Mouse (Mus musculus) E14TG2a.4 (cell line): ENCODE measurements around the gene Dph2.

ENCODE experiments used
- H3K27me3 ChIP-seq: 2 replicates; pipeline ENCODE4 v1.6.1; 2014; ENCODE audit warnings: low read length, control low read depth; ENCODE audit not compliant: insufficient read depth
- H3K36me3 ChIP-seq: 2 replicates; pipeline ENCODE4 v1.6.1; 2014; ENCODE audit warnings: low read length, control low read depth; ENCODE audit not compliant: insufficient read depth
- H3K4me1 ChIP-seq: replicated peaks from 2 replicates; pipeline ENCODE4 v1.6.1; 2014; ENCODE audit warnings: low read depth, low read length, control low read depth
- H3K4me3 ChIP-seq: replicated peaks from 2 replicates; pipeline ENCODE4 v1.5.1; 2014; ENCODE audit warnings: mild to moderate bottlenecking, low read length
- H3K9me3 ChIP-seq: 2 replicates; pipeline ENCODE4 v1.6.1; 2014; ENCODE audit warnings: low read length, control low read depth
- CTCF ChIP-seq: conservative IDR thresholded peaks from 2 replicates; pipeline ENCODE4 v1.5.1; 2014; ENCODE audit warnings: low read length
- NANOG ChIP-seq: IDR thresholded peaks from 2 replicates; pipeline ENCODE4 v1.6.1; 2014; ENCODE audit warnings: borderline replicate concordance, low read length, mixed read lengths
- POU5F1 ChIP-seq: IDR thresholded peaks from 2 replicates; pipeline ENCODE4 v1.6.1; 2014; ENCODE audit warnings: low read length, borderline replicate concordance

The Dph2 gene

DNA sequence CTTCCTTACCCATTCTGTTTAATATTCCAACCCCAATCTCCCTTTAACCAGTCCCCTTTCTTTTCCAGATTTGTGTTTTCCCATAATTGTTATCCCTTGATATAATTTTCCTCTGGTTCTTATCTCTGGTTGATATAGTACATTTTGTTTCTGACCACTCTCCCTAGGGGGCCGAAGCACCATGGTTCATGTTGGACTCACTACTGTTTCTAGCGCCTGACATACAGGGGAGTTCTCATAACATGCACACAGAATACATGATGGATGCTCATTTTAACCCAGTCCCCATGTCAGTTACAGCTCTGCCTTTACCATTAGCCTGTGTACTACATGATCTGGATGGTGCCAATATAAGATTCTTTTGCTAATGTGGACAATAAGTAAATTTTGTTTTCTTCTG lies 3.9 kb downstream of the Dph2 start:
- peaks cover 59% of the 10 kb centered on the region for H3K4me1 ChIP-seq
- TF ChIP-seq POU5F1 (no peak), CTCF (no peak), NANOG (no peak)
- H3K27me3 ChIP-seq = peaks cover 11% of the 10 kb centered on the region
- peak overlapping the region; percentile 98; the same call in 1 of the 2 replicates for H3K4me3 ChIP-seq
- no peaks in the 10 kb centered on the region for H3K9me3 ChIP-seq
- H3K36me3 ChIP-seq = peaks cover 59% of the 10 kb centered on the region

DNA sequence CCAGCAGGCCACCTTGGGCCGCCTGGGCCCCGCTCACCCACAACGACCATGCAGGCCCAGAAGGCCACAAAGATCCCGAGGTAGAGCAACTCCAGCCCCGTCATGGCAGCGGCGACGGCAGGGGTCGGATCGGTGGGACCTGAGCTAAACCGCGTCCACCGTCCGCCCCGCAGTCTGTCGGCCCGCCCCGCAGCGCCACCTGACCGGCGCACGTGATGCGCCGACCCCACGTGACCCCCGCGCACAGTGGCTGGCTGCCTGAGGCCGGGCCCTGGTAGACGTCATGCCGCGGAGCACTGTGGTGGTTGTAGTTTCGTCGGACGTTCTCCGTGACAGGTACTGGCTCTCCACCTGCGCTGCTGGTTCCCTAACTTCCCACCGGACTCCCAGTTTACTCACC lies 4.7 kb downstream of the Dph2 start, which contains the start of gene Atp6v0b:
Gene Atp6v0b, minus strand, starts transcription at position 201 of the 400 bp plus-strand sequence.
- peaks cover 17% of the 10 kb centered on the region for H3K27me3 ChIP-seq
- peaks cover 59% of the 10 kb centered on the region for H3K36me3 ChIP-seq
- peak within 1 kb of the TSS; percentile 98 for H3K4me3 ChIP-seq
- TF ChIP-seq POU5F1 (no peak), CTCF (no peak), NANOG (no peak)
- H3K9me3 ChIP-seq = no peaks in the 10 kb centered on the region
- H3K4me1 ChIP-seq = peaks cover 59% of the 10 kb centered on the region

DNA sequence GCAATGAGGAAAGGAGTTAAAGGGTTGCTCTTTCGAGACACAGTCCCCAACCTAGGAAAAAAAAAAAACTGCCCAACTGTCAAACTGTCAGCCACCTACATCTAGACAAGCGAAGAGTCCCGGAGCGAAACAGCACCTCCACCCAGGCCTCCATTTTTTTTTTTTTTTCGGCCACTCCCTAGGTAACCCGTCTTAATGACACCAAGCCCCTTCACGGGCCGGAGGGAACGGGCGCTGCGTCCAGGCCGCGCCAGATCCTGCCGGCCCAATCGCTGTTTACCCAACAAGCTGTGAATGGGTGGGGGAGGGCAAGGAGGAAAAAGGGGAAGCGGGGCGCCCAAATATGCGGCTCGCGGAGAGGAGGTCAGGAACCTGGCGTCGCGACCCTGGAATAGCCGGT lies 5.2 kb downstream of the Dph2 start:
- Histone ChIP-seq H3K4me3 (peak overlapping the region; percentile 98), H3K4me1 (peaks cover 61% of the 10 kb centered on the region), H3K9me3 (no peaks in the 10 kb centered on the region), H3K27me3 (peaks cover 22% of the 10 kb centered on the region), H3K36me3 (peaks cover 59% of the 10 kb centered on the region)
- no peak for TF ChIP-seq NANOG
- TF ChIP-seq POU5F1 = no peak
- no peak for TF ChIP-seq CTCF

DNA sequence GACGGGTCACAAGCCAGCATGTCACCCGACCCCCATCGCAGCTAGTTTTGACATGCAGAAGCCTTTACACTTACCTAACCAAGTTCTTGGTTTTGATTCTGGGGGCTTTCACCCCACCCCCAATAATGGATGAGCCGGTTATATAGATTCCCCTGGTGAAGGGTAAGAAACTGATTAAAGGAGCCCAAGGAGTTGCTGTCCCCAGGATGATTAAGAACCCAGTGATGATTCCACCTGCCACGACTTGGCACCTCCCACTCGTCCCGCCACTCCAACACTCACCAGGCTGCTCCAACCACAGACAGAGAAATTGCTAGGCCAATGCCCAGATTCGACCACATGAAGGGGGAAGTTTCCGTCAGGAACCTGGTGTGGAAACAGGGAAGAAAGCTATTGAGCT lies 5.8 kb downstream of the Dph2 start:
- Histone ChIP-seq H3K36me3 (peaks cover 57% of the 10 kb centered on the region), H3K9me3 (no peaks in the 10 kb centered on the region), H3K4me1 (peaks cover 64% of the 10 kb centered on the region), H3K4me3 (peak overlapping the region; percentile 98), H3K27me3 (peaks cover 28% of the 10 kb centered on the region)
- TF ChIP-seq NANOG = no peak
- TF ChIP-seq POU5F1 = no peak
- no peak for TF ChIP-seq CTCF

DNA sequence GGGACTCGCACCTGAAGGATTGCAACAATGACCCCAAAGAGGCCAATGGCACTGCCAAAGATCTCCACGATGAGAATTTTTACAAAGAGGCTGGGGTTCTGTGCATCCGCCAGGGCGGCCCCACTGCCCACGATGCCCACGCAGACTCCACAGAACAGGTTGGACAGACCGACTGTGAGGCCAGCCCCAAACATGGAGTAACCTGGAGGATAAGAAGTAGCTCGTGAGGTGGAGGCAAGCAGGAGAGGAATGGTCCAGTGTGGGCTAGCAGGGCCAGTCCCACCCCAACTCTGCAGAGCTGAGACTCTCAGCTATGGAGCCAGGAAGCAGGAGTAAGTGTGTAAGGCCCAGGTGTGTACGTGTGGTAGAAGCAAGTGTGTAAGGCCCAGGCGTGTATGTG lies 6.7 kb downstream of the Dph2 start:
- TF ChIP-seq POU5F1 (no peak), NANOG (no peak), CTCF (no peak)
- no peak overlapping the region for H3K4me3 ChIP-seq
- H3K9me3 ChIP-seq = no peaks in the 10 kb centered on the region
- H3K36me3 ChIP-seq = peaks cover 54% of the 10 kb centered on the region
- peaks cover 60% of the 10 kb centered on the region for H3K4me1 ChIP-seq
- peaks cover 37% of the 10 kb centered on the region for H3K27me3 ChIP-seq

- Histone ChIP-seq H3K4me3 (peak overlapping the region; percentile 90), H3K27me3 (peaks cover 41% of the 10 kb centered on the region), H3K4me1 (peaks cover 51% of the 10 kb centered on the region), H3K9me3 (no peaks in the 10 kb centered on the region), H3K36me3 (peaks cover 49% of the 10 kb centered on the region)
- TF ChIP-seq NANOG = no peak
- no peak for TF ChIP-seq CTCF
- TF ChIP-seq POU5F1 = no peak
These were observed 7.7 kb downstream of the Dph2 start for GRCm38 (mm10) chr4:117884146-117884545.

DNA sequence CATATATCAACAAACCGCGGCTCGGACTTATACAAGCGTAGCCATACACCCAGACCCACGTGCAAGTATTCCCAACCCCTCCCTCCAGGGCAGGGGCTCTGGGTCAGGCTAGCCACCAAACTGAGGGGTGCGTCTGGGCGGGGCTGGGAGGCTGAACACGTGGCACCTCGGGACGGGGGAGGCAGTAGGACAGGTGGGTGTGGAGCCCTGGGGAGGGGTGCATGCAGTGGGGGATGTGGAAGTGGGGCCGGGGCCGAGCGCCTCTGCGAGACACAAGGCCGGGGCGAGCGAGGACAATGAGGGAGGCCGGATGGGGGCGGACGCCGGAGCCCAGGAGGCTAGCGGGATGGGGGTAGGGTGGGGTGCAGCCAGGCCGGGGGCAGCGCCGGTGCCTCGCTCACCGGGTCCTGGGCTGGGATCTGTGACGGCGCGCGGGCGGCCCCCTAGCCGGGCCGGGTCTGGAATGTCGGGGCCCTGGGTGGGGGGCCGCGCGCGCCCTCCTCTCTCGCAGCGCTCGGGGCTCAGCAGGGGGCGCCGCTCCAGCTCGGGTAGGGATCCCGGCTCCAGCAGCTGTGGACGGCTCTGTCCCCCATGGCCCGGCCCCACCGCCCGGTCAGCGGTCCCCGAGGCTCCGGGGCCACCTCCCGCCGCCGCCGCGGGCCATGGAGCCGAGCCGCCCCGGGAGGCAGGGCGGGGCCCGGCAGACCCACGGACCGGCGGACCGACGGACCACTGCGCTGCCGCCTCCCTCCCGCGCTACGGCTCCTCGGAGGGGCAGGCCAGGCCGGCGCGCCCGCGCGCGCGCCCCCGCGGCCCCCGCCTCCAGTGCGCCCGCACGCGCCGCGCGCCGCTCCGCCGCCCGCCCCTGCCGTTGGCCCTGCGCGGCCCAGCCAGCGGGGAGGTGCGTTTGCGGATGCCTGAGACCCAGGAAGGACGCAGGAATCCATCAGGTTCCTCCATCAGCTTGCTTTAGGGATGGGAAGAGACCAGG lies 8.8 kb downstream of the Dph2 start, which contains the start of gene B4galt2:
Gene B4galt2, minus strand, starts transcription at position 787 of the 991 bp plus-strand sequence.
- peak within 1 kb of the TSS; percentile 90 for H3K4me3 ChIP-seq
- H3K9me3 ChIP-seq = no peaks in the 10 kb centered on the region
- H3K36me3 ChIP-seq = peaks cover 38% of the 10 kb centered on the region
- peaks cover 47% of the 10 kb centered on the region for H3K27me3 ChIP-seq
- TF ChIP-seq NANOG (no peak), CTCF (no peak), POU5F1 (no peak)
- peaks cover 58% of the 10 kb centered on the region for H3K4me1 ChIP-seq

- H3K4me1 ChIP-seq = peaks cover 34% of the 10 kb centered on the region
- H3K36me3 ChIP-seq = peaks cover 26% of the 10 kb centered on the region
- H3K27me3 ChIP-seq = peaks cover 46% of the 10 kb centered on the region
- H3K9me3 ChIP-seq = no peaks in the 10 kb centered on the region
- no peak overlapping the region for H3K4me3 ChIP-seq
- TF ChIP-seq POU5F1 (no peak), NANOG (no peak), CTCF (no peak)
These were observed 13.1 kb downstream of the Dph2 start for GRCm38 (mm10) chr4:117878703-117879102.

- H3K9me3 ChIP-seq = no peaks in the 10 kb centered on the region
These were observed 13.5 kb downstream of the Dph2 start for GRCm38 (mm10) chr4:117878301-117878700.

More at GRCm38 (mm10) chr4:117878301-117878700, 13.5 kb downstream of the Dph2 start:
- H3K4me3 ChIP-seq = no peak overlapping the region
- peaks cover 32% of the 10 kb centered on the region for H3K4me1 ChIP-seq
- peaks cover 30% of the 10 kb centered on the region for H3K36me3 ChIP-seq
- peaks cover 44% of the 10 kb centered on the region for H3K27me3 ChIP-seq
- TF ChIP-seq NANOG (no peak), POU5F1 (no peak), CTCF (no peak)
